Mouse (Mus musculus) cortical plate, adult 2 months (tissue): ENCODE measurements around the gene B9d1.

Experiments used
- CTCF ChIP-seq: fragments of 200-500 bp; IDR thresholded peaks from 2 replicates; pipeline ENCODE4 v1.5.1; 2011; ENCODE audit warnings: mild to moderate bottlenecking, control low read depth, low read length; ENCODE audit not compliant: insufficient read depth; ENCODE audit errors: extremely low read depth
- POLR2A ChIP-seq: fragments of 200-500 bp; IDR thresholded peaks from 2 replicates; pipeline ENCODE4 v1.6.1; 2011; ENCODE audit warnings: mild to moderate bottlenecking, low read length, control low read depth; ENCODE audit not compliant: insufficient read depth; ENCODE audit errors: extremely low read depth

DNA sequence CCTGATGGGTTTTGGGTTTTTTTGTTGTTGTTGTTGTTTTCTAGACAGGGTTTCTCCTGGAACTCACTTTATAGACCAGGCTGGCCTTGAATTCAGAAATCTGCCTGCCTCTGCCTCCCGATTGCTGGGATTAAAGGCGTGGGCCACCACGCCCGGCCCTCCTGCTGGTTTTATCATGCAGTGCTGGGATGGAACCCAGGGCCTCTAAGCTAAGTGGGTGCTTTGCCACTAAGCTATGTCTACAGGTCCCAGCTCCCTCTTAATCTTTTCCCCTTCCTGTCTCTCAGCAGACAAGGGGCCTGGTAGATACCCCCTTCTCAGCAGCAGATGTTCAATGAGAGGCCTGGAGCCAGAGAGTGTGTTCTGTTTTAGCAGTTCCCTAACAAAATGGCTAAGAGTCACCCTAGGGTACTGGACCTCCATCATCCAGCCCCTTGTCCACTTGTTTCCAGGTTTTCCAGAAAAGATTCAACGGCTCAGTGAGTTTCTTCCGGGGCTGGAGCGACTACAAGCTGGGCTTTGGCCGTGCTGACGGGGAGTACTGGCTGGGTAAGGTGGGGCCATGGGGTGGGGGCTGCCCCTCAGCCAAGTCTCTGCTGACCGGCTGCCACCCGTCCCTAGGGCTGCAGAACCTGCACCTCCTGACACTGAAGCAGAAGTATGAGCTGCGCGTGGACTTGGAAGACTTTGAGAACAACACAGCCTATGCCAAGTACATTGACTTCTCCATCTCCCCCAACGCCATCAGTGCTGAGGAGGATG, 18.3 kb upstream of the B9d1 start:
- no peak for TF ChIP-seq CTCF
- TF ChIP-seq POLR2A = no peak
